Mouse (Mus musculus): ENCODE measurements around the gene Cfap54.
A peak's percentile ranks its signal among the peaks of the same experiment; 100 is the strongest.

The Cfap54 gene

DNA sequence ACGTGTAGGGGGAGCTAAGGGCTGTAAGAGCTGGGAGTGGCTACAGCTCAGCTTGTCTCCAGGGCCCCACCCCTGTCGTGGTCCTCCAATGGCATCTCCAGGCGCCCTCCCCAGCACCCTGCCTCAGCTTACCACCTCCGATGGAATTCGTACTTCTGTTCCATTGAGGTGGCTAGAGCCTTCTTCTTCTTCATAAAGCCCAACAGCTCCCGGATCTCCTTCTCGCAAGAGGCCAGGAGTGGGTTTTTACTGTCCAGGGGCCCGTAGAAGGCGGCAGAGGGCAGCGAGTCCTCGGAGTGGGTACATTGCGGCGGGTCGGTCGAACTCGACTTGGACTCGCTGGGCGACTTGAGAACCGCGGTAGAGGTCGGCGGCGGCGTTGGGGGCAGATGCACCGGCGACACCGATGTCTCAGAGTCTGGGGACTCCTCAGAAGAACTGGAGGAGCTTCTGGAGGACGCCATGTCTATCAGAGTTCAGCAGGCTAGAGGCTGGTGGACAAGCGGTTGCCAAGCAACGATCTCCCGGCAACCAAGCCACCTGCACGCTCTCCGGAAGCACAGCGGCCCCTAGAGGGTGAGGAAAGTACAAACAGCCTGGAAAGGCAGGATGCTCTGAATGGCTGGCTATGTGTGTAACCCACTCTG lies at the start of gene Cfap54:
Cfap54 (minus strand) TSS at position 486 of the 647 bp plus-strand sequence.
- peak; percentile 94 for DNase-seq (ENCODE audit: low read depth)

DNA sequence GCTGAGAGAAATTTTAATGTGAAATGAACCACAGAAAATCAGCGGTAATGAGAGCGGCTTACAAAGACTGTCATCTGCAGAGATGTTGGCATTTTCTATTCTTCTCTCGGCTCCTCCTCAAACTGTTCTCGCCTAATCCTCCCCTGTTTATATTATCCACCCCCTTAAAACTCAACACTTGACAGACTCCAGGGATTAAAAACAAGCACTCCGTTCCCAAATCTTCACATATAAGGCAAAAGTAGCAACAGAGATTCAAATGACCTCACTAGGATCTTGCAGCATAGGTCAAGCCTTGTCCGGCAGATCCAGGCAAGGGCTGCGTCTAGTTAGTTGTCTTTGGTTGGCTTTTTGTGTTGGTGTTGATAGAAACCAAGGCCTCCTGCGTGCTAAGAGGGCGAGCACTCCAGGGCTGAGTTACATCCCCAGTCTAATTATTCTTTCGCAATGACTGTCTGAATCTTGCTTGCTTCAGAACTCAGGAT lies 49.1 kb upstream of the Cfap54 start:
- no peak for DNase-seq (ENCODE audit: low read depth)

- no peak for DNase-seq (ENCODE audit: low read depth)
Observed at GRCm38 (mm10) chr10:93129904-93130455, 48.6 kb upstream of the Cfap54 start.

DNA sequence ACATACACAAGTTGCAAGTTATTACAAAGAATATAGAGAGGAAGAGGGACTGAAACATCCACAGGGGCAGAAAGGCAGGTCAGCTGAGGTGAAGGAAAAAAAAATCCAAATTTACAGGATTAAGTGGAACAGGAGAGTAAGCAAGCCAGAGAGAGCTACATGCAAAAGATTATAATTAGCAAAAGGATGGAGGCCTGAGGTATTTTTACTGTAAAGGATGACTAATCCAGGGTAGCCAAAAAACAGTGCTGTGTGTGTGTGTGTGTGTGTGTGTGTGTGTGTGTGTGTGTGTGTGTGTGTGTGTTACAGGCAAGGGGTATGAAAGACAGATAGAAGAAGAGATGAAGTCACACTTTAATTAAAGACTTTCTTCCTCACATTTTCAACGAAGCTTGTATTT lies 47.9 kb upstream of the Cfap54 start:
- no peak for DNase-seq (ENCODE audit: low read depth)

GRCm38 (mm10) chr10:93128566-93128965 lies 47.1 kb upstream of the Cfap54 start:
- DNase-seq (ENCODE audit: low read depth), result no peak

- DNase-seq (ENCODE audit: low read depth), result no peak
Observed at GRCm38 (mm10) chr10:93126025-93126424, 44.6 kb upstream of the Cfap54 start.

GRCm38 (mm10) chr10:93123957-93124613 lies 42.7 kb upstream of the Cfap54 start:
- peak; percentile 94 for DNase-seq (ENCODE audit: low read depth)

- peak; percentile 61 for DNase-seq (ENCODE audit: low read depth)
Observed at GRCm38 (mm10) chr10:93123310-93123709, 41.9 kb upstream of the Cfap54 start.

DNA sequence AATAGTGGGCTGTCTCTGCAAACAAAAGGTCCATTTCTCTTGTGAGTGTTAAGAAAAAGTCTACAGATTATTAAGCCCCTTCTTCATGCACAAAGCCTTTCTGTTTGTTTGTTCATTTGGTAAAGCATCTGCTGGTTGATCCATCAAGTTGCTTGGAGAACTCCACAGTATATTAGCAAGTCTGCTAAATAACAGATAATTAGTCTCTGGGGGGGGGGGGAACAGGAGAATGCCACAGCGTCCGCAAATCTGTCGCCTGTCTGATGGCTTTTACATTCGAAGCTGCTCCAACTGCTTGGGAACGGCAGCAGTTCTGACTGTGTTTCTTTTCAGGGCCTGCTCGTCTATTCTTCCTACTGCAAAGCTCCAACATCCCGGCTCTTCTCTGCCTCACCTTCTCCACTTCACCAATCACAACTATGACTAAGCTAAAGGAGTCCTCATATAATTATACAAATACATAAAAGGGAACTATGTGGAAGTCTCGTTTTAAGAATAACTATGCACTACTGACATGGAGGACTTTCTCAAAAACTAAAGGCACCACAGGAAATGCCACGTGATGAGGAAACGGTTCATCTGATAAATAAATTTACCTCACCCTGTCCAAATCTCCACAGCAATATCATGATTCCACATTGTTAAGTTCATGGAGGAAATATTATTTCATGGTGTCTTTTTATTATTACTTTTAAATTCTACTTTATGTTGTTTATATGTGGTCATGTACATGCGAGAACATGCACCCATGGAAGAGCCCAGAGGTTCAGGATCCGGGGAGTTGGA lies 41.2 kb upstream of the Cfap54 start:
- peak; percentile 60 for DNase-seq (ENCODE audit: low read depth)

DNA sequence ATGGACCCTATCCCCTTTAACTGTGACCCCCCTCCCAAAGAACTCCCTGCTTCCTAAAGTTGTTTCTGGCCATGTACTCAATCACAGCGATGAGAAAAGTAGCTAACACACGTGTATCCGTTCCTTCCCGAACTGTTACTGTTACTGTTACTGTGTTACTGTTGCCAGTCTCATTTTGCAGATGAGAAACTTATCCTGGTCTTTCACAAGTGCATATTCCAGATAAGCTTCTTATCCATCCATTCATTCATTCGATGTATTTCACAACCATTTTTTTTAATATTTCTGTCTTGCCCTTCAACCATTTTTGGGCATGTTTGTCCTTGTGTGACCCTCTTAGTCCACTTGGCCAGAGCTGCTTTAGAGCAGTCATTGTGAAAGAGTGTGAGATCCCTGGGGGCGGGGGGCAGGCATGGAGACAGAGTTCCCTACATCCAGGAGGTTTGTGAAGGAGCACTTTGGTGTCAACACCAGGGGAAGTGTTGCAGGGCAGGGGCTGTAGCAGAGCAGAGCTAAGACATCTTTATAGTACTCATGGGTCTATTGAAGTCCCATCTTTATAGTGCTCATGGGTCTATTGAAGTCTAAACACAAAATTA lies 39.9 kb upstream of the Cfap54 start:
- DNase-seq (ENCODE audit: low read depth), result no peak

DNA sequence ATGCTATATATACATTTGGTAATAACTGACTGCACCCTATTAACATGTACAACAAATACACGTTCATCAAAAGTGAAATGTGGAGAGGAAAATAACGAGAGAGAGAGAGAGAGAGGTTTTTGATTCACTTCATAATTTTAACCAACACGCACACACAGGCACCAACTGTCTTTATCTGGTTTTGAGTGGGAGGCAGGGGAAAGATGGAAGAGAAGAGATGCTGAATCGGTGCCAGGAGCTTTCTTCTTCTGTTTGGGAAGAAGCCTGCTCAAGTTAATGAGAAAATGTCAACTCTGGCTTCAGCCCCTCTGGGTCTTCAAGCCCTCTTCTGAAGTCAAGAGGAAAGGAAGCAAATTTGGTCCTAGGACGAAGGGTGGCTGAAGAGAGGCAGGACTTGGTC lies 38.4 kb upstream of the Cfap54 start:
- DNase-seq (ENCODE audit: low read depth), result no peak

DNA sequence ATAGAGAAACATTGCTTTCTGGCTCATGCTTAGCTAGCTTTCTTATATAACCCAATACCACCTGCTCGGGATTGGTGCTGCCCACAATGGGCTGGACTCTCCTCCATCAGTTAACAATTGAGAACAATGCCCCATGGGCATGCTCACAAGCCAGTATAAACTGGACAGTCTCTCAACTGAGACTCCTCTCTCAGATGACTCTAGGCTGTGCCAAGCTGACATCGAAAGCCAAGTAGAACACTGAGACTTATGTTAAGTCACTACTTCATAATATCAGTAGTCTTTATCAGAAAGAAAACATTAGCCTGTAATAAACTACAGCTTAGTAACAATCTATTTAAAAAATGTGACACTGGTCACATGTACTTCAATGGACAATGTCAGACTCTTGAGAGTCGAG lies 35.2 kb upstream of the Cfap54 start:
- no peak for DNase-seq (ENCODE audit: low read depth)

DNA sequence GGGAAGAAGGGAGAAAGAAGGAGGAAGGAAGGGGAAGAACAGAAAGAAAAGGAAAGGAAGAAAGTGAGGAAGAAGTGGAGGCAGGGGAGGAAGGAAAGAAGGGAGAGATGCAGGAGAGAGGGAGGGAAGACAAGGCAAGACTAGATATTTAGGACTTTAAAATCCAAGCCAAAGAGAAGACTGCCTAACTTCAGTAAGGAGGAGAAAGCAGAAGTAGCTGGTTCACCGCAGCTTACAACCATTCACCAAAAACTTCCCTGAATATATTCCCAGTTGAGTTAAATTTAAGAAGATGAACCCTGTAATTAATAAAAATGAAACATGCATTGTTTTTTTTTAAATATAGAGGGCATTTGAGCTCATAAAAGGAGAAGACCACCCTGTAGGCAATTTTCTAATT lies 34.3 kb upstream of the Cfap54 start:
- DNase-seq (ENCODE audit: low read depth), result no peak

- no peak for DNase-seq (ENCODE audit: low read depth)
Observed at GRCm38 (mm10) chr10:93114782-93115181, 33.4 kb upstream of the Cfap54 start.

DNA sequence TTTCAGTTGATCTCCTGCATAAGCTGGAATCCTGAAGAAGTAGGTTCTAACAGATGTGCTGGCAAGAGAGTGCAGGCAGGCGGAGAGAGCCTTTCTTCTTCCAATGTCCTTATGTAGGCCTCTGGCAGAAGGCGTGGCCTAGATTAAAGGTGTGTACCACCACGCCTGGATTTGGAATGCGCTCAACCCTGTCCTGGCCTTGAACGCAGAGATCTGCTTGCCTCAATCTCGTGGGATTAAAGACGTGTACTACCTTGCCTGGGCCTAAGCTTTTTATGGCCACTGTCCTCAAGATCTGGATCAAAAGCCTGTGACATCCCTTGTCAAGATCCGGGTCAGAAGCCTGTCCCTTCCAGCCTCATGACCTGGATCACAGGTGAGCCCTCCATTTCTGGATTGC lies 32.5 kb upstream of the Cfap54 start:
- no peak for DNase-seq (ENCODE audit: low read depth)

GRCm38 (mm10) chr10:93112021-93112420 lies 30.6 kb upstream of the Cfap54 start:
- no peak for DNase-seq (ENCODE audit: low read depth)

GRCm38 (mm10) chr10:93111412-93111811 lies 30.0 kb upstream of the Cfap54 start:
- DNase-seq (ENCODE audit: low read depth), result no peak

GRCm38 (mm10) chr10:93105358-93105757 lies 23.9 kb upstream of the Cfap54 start:
- no peak for DNase-seq (ENCODE audit: low read depth)

DNA sequence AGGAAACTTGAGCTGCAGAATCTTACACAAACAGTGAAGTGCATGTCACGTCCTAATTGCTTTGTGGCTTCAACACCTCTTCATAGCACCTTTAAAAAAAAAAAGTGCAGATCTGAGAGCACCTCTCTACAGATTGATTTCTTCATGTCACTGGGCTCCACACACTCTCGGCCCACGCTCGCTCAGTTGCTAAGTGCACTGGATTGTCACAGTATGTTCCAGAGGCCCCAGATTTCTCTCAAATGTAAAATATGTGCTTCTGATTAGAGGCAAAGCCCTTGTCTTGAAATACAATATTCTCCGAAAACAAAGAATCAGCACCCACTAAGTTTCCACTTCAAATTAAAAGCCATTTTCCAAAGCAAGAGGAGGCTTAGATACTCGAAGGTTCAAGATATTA lies 22.9 kb upstream of the Cfap54 start:
- no peak for DNase-seq (ENCODE audit: low read depth)

DNA sequence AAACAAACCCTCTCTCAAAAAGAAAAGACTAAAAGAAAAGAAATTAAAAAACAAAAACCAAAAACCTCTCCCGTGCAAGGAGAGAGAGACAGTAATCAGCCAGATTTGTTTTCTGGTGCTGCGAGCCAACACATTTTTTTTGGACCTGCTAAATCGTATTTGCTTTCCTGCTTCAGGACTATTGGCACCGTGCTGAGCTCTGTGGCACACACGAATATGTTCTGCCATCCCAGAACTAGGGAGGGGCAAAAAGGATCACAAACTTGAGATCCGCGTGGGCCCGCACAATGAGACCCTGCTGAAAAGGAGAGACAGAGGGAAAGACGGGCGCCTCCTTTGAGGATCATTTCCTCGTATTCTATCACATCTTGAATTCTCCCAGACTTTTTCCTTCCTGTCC lies 22.3 kb upstream of the Cfap54 start:
- no peak for DNase-seq (ENCODE audit: low read depth)

DNA sequence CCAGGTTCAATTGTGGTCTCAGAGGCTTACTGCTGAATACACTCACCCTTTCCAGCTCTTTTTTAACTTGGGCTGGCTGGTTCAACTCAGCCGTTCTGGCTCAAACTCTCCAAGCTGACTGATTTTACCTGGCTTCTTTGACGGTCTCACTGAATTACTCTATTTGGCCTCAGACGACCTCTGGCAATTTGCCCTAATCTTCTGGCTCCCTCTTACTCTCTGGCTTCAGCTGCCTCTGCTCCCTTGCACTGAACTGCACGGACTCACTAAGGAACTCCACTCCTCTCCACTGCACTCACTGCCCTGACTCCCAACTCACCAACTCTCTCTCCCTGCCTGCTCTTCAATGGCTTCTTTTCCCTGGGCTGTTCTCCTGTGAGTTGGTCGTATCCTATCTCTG lies 20.9 kb upstream of the Cfap54 start:
- no peak for DNase-seq (ENCODE audit: low read depth)

DNA sequence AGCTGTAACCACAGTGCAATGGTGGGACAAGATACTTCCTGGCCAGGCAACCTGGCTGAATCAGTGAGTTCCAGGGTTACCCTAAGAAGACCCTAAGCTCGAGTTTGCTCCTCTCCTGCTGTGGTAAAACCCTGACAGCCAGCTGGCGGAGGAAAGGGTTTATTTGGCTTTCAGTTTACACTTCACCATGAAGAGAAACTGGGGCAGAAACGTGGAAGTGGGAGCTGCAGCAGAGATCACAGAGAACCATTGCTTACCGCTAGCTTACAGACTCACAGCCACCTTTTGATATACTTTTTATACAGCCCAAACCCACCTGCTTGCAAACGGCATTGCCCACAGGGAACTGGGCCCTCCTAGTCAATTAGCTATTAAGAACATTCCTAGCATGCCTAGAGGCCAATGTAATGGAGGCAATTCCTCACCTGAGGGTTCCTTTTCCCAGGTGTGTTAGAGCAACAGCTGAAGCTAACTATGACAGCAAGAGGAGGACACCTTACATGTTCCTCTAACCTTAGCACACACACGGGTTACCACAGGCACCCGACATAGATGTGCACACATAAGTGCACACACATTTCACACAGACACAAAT lies 16.9 kb upstream of the Cfap54 start:
- DNase-seq (ENCODE audit: low read depth), result peak; percentile 25
